Mouse (Mus musculus) hindbrain, embryonic 15.5 days (tissue): ENCODE data around the gene Fos. TPM values are rescaled to one million over a fixed set of nuclear protein-coding genes. Genes with fewer than 3 reads are reported as not detected.

Source experiments
- ATAC-seq: fragments of 200-750 bp; cut with Nextera tagmentation; 2 replicates; pipeline ENCODE4 v1.8.0; 2017; ENCODE audit warnings: low read depth, moderate number of reproducible peaks, moderate TSS enrichment; ENCODE audit not compliant: low FRiP score
- H3K27ac ChIP-seq: fragments of 300-500 bp; sonication (generic); replicated peaks from 2 replicates; pipeline ENCODE4 v1.5.1; 2015; ENCODE audit warnings: mild to moderate bottlenecking, inconsistent platforms
- H3K27me3 ChIP-seq: fragments of 300-500 bp; sonication (generic); 2 replicates; pipeline ENCODE4 v1.6.1; 2015; ENCODE audit warnings: control low read depth, inconsistent platforms
- H3K36me3 ChIP-seq: fragments of 300-500 bp; sonication (generic); 2 replicates; pipeline ENCODE4 v1.6.1; 2015; ENCODE audit warnings: control low read depth, inconsistent platforms
- H3K4me1 ChIP-seq: fragments of 300-500 bp; sonication (generic); replicated peaks from 2 replicates; pipeline ENCODE4 v1.6.1; 2015; ENCODE audit warnings: control low read depth, inconsistent platforms
- H3K4me2 ChIP-seq: fragments of 300-500 bp; sonication (generic); 2 replicates; pipeline ENCODE4 v1.6.1; 2015; ENCODE audit warnings: moderate library complexity, mild to moderate bottlenecking, inconsistent platforms
- H3K4me3 ChIP-seq: fragments of 300-500 bp; sonication (generic); 2 replicates; pipeline ENCODE4 v1.5.1; 2015; ENCODE audit warnings: mild to moderate bottlenecking, inconsistent platforms
- H3K9ac ChIP-seq: fragments of 300-500 bp; sonication (generic); 2 replicates; pipeline ENCODE4 v1.6.1; 2015; ENCODE audit warnings: inconsistent platforms
- H3K9me3 ChIP-seq: fragments of 300-500 bp; sonication (generic); 2 replicates; pipeline ENCODE4 v1.6.1; 2016; ENCODE audit warnings: control low read depth, inconsistent platforms
- WGBS: fragments of 180-500 bp; shearing (Covaris S2); methylation state at CpG from one replicate; pipeline ENCODE4 v1.1.7; 2015; 5-methylcytosine and 5-hydroxymethylcytosine counted together
- polyA plus RNA-seq: library from polyadenylated mRNA; unstranded; fragments of >200 nt; fragmentation: Nextera tagmentation; extraction: Ambion mirVana; gene quantifications from 2 replicates; pipeline ENCODE4 v1.2.1, GENCODE M21; 2015

The Fos gene
- 2.6 and 4.0 TPM in 2 replicates for polyA plus RNA-seq

DNA sequence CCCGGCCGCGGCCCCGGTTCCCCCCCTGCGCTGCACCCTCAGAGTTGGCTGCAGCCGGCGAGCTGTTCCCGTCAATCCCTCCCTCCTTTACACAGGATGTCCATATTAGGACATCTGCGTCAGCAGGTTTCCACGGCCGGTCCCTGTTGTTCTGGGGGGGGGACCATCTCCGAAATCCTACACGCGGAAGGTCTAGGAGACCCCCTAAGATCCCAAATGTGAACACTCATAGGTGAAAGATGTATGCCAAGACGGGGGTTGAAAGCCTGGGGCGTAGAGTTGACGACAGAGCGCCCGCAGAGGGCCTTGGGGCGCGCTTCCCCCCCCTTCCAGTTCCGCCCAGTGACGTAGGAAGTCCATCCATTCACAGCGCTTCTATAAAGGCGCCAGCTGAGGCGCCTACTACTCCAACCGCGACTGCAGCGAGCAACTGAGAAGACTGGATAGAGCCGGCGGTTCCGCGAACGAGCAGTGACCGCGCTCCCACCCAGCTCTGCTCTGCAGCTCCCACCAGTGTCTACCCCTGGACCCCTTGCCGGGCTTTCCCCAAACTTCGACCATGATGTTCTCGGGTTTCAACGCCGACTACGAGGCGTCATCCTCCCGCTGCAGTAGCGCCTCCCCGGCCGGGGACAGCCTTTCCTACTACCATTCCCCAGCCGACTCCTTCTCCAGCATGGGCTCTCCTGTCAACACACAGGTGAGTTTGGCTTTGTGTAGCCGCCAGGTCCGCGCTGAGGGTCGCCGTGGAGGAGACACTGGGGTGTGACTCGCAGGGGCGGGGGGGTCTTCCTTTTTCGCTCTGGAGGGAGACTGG lies at the start of gene Fos:
TSS of gene Fos (plus strand) at position 410 of the 817 bp plus-strand sequence.
- Histone ChIP-seq H3K4me3 (peak within 1 kb of the TSS; percentile 60), H3K27me3 (peaks cover 21% of the 10 kb centered on the region), H3K9me3 (no peaks in the 10 kb centered on the region), H3K4me2 (peak within 1 kb of the TSS; percentile 98), H3K9ac (peak within 1 kb of the TSS; percentile 26), H3K36me3 (no peaks in the 10 kb centered on the region), H3K4me1 (peaks cover 45% of the 10 kb centered on the region), H3K27ac (peak within 1 kb of the TSS; percentile 67)
- under 1% methylated on average over 56 of the region's 56 CpGs for WGBS
- peak; percentile 91 for ATAC-seq

- H3K36me3 ChIP-seq, result no peaks in the 10 kb centered on the region
- H3K4me1 ChIP-seq, result no peaks in the 10 kb centered on the region
- H3K27me3 ChIP-seq, result no peaks in the 10 kb centered on the region
- no peak overlapping the region for H3K9ac ChIP-seq
- H3K9me3 ChIP-seq, result no peaks in the 10 kb centered on the region
- no peak for ATAC-seq
- H3K27ac ChIP-seq, result no peak overlapping the region
- no peak overlapping the region for H3K4me3 ChIP-seq
- no peak overlapping the region for H3K4me2 ChIP-seq
- 90% methylated on average over 11 of the region's 11 CpGs for WGBS
Measured at GRCm38 (mm10) chr12:85425721-85426120, 48.0 kb upstream of the Fos start.

DNA sequence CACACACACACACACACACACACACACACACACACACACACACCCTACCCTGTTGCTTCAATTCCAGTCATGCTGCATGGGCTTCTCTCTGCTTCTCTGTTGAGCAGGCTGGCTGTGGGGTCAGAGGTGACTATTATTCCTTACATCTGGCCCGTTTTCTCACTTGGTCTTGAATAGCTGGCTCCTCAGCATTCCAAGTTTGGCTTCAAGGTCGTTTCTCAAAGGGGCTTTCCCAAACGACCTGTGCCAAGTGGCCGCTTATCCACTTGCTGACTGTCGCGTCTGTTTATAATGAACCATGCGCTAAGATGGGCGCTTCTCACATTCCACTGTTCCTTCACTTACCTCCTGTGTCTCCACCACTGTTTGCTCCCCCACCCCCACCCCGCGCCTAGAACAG lies 47.6 kb upstream of the Fos start:
- WGBS, result 52% methylated on average over 10 of the region's 10 CpGs
- no peaks in the 10 kb centered on the region for H3K27me3 ChIP-seq
- no peak overlapping the region for H3K9ac ChIP-seq
- H3K27ac ChIP-seq, result no peak overlapping the region
- no peak for ATAC-seq
- no peaks in the 10 kb centered on the region for H3K4me1 ChIP-seq
- H3K4me3 ChIP-seq, result no peak overlapping the region
- no peaks in the 10 kb centered on the region for H3K9me3 ChIP-seq
- no peaks in the 10 kb centered on the region for H3K36me3 ChIP-seq
- H3K4me2 ChIP-seq, result no peak overlapping the region

GRCm38 (mm10) chr12:85427802-85428201 lies 45.9 kb upstream of the Fos start:
- H3K27me3 ChIP-seq, result no peaks in the 10 kb centered on the region
- 86% methylated on average over 7 of the region's 7 CpGs for WGBS
- H3K4me3 ChIP-seq, result no peak overlapping the region
- no peak for ATAC-seq
- no peaks in the 10 kb centered on the region for H3K36me3 ChIP-seq
- H3K9ac ChIP-seq, result no peak overlapping the region
- H3K9me3 ChIP-seq, result no peaks in the 10 kb centered on the region
- no peak overlapping the region for H3K4me2 ChIP-seq
- no peak overlapping the region for H3K27ac ChIP-seq
- no peaks in the 10 kb centered on the region for H3K4me1 ChIP-seq

DNA sequence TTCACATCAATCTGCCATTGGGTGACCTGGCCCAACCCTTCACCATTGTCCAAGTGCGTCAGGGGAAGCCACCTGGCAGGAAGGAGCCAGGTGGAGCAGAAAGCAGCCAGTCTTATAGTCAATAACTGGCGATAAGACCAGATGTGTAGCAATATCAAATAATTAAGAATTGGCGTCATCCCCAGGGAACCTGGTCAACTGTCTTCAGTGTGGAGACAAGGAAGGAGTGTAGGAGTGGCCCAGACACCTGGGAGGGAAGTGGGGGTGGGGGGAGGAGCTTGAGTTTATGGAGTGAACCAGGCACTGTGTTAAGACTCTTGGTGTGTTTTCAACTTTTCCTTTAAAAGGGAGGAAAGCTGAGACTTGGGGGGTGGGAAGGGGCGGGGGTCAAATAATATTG lies 43.7 kb upstream of the Fos start:
- no peak overlapping the region for H3K27ac ChIP-seq
- no peak overlapping the region for H3K4me2 ChIP-seq
- no peak overlapping the region for H3K4me3 ChIP-seq
- no peaks in the 10 kb centered on the region for H3K9me3 ChIP-seq
- H3K27me3 ChIP-seq, result no peaks in the 10 kb centered on the region
- H3K36me3 ChIP-seq, result no peaks in the 10 kb centered on the region
- WGBS, result 72% methylated on average over 4 of the region's 4 CpGs
- no peaks in the 10 kb centered on the region for H3K4me1 ChIP-seq
- H3K9ac ChIP-seq, result no peak overlapping the region
- ATAC-seq, result no peak

- H3K36me3 ChIP-seq, result no peaks in the 10 kb centered on the region
- peaks cover 3% of the 10 kb centered on the region for H3K4me1 ChIP-seq
- no peak overlapping the region for H3K4me2 ChIP-seq
- H3K4me3 ChIP-seq, result no peak overlapping the region
- no peak for ATAC-seq
- H3K9ac ChIP-seq, result no peak overlapping the region
- no peak overlapping the region for H3K27ac ChIP-seq
- 56% methylated on average over 6 of the region's 6 CpGs for WGBS
- H3K27me3 ChIP-seq, result no peaks in the 10 kb centered on the region
- no peaks in the 10 kb centered on the region for H3K9me3 ChIP-seq
Measured at GRCm38 (mm10) chr12:85430434-85430833, 43.3 kb upstream of the Fos start.

GRCm38 (mm10) chr12:85433850-85434249 lies 39.8 kb upstream of the Fos start:
- H3K4me1 ChIP-seq, result peaks cover 27% of the 10 kb centered on the region
- no peak overlapping the region for H3K27ac ChIP-seq
- no peaks in the 10 kb centered on the region for H3K36me3 ChIP-seq
- 12% methylated on average over 3 of the region's 3 CpGs for WGBS
- no peak overlapping the region for H3K4me3 ChIP-seq
- ATAC-seq, result no peak
- no peak overlapping the region for H3K9ac ChIP-seq
- no peaks in the 10 kb centered on the region for H3K9me3 ChIP-seq
- no peaks in the 10 kb centered on the region for H3K27me3 ChIP-seq
- no peak overlapping the region for H3K4me2 ChIP-seq

DNA sequence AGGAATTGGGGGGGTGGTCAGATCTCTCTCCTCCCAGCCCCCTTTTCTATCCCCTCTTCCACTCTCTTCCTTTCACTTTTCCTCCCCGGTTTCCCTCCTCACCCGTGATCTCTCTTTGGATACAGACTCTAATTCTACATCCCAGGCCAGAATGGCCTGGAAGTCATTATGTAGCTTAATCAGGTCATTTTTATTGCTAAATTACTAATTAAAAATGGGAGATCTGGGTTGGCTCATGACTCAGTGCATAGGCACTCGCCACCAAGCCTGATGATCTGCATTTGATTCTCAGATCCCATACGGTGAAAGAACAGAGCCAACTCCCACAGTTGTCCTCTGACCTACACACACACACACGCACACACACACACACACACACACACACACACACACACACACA lies 39.2 kb upstream of the Fos start:
- no peak for ATAC-seq
- Histone ChIP-seq H3K4me2 (no peak overlapping the region), H3K9me3 (no peaks in the 10 kb centered on the region), H3K4me1 (peaks cover 27% of the 10 kb centered on the region), H3K27me3 (no peaks in the 10 kb centered on the region), H3K27ac (no peak overlapping the region), H3K36me3 (no peaks in the 10 kb centered on the region), H3K4me3 (no peak overlapping the region), H3K9ac (no peak overlapping the region)
- 67% methylated on average over 5 of the region's 5 CpGs for WGBS

GRCm38 (mm10) chr12:85436021-85436621 lies 37.6 kb upstream of the Fos start:
- Histone ChIP-seq H3K27me3 (no peaks in the 10 kb centered on the region), H3K4me3 (no peak overlapping the region), H3K4me1 (peaks cover 27% of the 10 kb centered on the region), H3K27ac (peak overlapping the region; percentile 71), H3K4me2 (peak overlapping the region; percentile 10), H3K36me3 (no peaks in the 10 kb centered on the region), H3K9ac (no peak overlapping the region), H3K9me3 (no peaks in the 10 kb centered on the region)
- WGBS, result 35% methylated on average over 10 of the region's 10 CpGs
- ATAC-seq, result peak; percentile 91

GRCm38 (mm10) chr12:85437172-85437876 lies 36.4 kb upstream of the Fos start:
- no peaks in the 10 kb centered on the region for H3K36me3 ChIP-seq
- peak overlapping the region; percentile 71 for H3K27ac ChIP-seq

DNA sequence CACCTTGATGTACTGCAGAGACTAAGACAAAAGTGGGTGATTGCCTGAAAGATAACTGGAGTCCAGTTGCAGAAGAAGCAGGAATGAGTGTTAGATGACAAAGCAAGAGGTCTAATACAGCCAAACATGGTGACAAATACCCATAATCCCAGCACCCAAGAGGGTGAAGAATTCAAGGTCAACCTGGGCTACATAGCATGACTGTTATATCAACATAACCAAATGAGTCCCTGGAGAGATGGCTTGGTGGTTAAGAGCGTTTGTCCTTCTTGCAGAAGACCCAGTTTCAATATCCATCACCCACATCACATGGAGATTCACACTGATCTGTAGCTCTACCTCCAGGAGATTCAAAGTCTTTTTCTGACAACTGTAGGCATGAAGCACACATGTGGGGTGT lies 30.2 kb upstream of the Fos start:
- Histone ChIP-seq H3K4me3 (no peak overlapping the region), H3K4me1 (no peaks in the 10 kb centered on the region), H3K36me3 (no peaks in the 10 kb centered on the region), H3K9ac (no peak overlapping the region), H3K4me2 (no peak overlapping the region), H3K27ac (no peak overlapping the region), H3K9me3 (no peaks in the 10 kb centered on the region), H3K27me3 (no peaks in the 10 kb centered on the region)
- ATAC-seq, result no peak
- 97% methylated on average over 1 of the region's 1 CpGs for WGBS

More at GRCm38 (mm10) chr12:85437172-85437876, 36.4 kb upstream of the Fos start:
- Histone ChIP-seq H3K4me3 (no peak overlapping the region), H3K4me1 (peaks cover 27% of the 10 kb centered on the region), H3K9me3 (no peaks in the 10 kb centered on the region), H3K4me2 (peak overlapping the region; percentile 16; the same call in 1 of the 2 replicates), H3K9ac (no peak overlapping the region), H3K27me3 (no peaks in the 10 kb centered on the region)
- peak; percentile 59 for ATAC-seq
- 35% methylated on average over 17 of the region's 17 CpGs for WGBS

DNA sequence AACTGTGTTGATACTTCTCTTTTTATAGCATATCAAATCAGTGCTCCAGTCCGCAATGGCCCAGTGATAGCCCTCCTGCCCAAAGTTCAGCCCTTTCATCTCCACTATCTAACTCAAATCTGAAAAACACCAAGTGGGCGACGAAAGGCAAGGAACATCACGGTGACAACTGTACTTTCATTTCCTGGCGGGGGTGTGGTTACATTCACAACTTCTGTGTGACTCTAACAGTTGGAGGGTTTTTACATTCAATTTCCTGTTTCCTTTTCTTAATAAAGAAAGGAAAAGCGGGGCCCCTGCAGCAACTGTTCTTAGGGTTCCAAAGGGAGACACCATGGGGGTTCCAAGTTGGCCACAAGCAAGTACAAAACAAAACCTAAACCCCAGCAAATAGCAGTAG lies 29.0 kb upstream of the Fos start:
- no peak for ATAC-seq
- 57% methylated on average over 6 of the region's 6 CpGs for WGBS
- no peak overlapping the region for H3K27ac ChIP-seq

More for the DNA sequence above, 29.0 kb upstream of the Fos start:
- Histone ChIP-seq H3K9me3 (no peaks in the 10 kb centered on the region), H3K27me3 (no peaks in the 10 kb centered on the region), H3K36me3 (no peaks in the 10 kb centered on the region), H3K4me3 (no peak overlapping the region), H3K9ac (no peak overlapping the region), H3K4me1 (no peaks in the 10 kb centered on the region), H3K4me2 (no peak overlapping the region)
